Mouse (Mus musculus): ENCODE data around the gene Vmn2r84. TPM values are rescaled to one million over a fixed set of nuclear protein-coding genes. Genes with fewer than 3 reads are reported as not detected.
A peak's percentile ranks its signal among the peaks of the same experiment; 100 is the strongest.
"Not testable (repeated sequence)": the region's sequence is repeated elsewhere in the genome, so short reads cannot be mapped to it uniquely, and the experiment has no call there.

Gene Vmn2r84
- polyA plus RNA-seq (2017; shearing (Covaris generic)), result 1 to 10 TPM; 1.2 to 2.3 TPM

DNA sequence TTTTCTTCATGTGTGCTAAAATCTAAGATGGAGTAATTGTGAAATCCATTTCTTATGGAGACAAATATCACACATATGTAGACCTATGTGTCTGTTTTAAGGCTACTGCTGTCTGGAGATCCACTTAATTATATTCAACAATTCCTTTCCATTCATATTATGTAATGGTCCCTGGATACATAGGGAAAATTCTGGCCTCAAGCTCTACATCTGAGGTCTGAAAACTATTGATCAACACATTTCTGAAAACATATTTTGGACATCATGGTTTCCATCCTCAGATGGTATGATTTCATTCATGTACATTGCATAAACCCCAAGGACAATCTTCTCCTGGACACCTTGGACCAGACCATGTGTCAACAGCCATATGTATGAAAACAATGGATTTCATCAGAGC, at the start of gene Vmn2r84:
Vmn2r84 (minus strand) TSS at position 101 of the 400 bp plus-strand sequence.
- no peak for ATAC-seq

DNA sequence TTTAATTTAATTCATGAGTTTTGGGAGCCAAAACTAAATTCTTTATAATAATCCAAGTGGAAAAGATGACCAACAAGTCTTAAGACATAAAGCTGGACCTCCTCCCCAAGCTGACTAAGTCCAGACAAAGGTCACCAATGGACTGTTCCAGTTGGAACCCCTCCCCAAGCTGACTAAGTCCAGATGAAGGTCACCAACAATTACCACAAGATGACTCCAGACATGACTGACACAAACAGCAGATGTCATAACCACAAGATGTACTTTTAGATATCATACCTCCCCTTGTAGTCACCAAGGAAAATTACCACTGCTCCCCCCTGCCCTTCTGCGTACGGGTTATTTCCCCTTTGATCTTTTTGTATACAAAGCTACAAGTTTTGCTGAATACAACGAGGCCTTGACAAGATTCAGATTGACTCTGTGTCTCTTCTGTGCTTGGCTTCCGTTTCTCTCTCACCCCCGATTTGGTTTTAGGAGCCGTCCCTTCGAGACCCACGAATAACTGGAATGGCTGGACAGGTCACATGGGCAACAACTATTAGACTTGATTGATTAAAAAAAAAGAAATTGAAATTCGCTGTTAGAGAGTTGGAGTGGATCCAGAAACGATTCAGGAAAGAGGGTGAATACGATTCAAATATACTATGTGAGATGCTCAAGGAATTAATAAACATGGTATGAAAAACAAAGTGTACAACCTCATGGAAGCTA, 40.2 kb upstream of the Vmn2r84 start:
- ATAC-seq, result not testable (repeated sequence)

DNA sequence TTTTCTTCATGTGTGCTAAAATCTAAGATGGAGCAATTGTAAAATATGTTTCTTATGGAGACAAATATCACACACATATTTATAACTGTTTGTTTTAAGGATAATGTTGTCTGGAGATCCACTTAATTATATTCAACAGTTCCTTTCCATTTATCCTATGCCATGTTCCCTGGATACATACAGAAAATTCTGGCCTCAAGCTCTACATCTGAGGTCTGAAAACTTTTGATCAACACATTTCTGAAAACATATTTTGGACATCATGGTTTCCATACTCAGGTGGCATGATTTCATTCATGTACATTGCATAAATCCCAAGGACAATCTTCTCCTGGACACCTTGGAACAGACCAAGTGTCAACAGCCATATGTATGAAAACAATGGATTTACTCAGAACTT, 35.5 kb upstream of the Vmn2r84 start, which contains the start of gene Vmn2r85:
Vmn2r85 (minus strand) TSS at position 101 of the 400 bp plus-strand sequence.
- ATAC-seq, result not testable (repeated sequence)

DNA sequence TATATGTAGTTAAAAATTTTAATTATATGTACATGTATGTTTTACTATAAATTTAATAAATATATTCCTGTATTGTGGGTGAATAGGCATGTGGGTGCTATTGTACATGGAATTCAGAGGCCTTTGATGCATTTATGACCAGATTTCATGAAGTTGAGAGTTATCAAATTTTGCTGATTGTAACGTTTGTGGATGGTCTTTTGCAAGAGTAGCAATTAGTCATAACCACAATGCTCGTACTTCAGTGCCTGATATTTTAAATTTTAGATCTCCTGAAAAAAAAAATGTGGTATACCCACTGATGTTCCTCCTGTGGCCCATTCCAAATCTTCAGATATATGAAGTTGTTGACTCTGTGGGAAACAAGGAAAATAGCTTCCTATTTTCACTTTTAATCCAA, 28.2 kb upstream of the Vmn2r84 start:
- not testable (repeated sequence) for ATAC-seq

DNA sequence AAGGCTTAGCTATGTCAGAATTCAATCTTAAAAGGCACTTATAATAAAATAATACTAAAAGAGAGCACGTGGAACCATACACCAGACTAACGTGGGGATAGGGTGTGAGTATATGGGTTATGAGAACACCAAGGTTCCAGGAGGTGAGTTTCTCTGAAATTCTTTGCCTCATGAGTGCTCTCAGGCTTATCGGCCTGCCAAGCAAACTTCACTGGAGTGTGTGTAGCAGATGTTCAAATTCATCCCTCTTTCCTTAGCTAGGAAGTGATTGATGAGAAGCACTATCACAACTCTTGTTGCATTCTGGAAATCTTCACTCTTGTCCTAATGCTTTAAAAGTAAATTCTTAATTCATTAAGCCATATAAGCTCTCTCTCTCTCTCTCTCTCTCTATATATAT, 26.3 kb upstream of the Vmn2r84 start:
- ATAC-seq, result no peak

DNA sequence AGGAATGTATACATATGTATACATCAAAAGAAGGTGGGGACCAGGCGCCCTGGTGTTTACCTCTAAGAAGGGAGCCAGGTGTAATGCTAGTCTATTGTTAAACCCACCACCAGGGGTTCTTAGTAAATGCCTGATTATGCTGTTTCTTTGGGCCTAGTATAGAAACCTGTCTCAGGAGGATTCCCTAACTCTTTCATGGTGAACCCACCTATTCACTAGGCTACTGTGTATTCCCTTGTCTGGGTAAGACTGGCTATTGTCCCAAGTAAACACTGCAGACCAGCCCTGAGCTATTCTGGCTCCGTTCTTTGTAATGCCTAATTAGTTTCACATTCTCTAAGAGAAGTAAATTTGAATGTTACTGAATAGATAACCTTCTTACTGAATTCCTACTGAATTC, 25.8 kb upstream of the Vmn2r84 start:
- ATAC-seq, result not testable (repeated sequence)

DNA sequence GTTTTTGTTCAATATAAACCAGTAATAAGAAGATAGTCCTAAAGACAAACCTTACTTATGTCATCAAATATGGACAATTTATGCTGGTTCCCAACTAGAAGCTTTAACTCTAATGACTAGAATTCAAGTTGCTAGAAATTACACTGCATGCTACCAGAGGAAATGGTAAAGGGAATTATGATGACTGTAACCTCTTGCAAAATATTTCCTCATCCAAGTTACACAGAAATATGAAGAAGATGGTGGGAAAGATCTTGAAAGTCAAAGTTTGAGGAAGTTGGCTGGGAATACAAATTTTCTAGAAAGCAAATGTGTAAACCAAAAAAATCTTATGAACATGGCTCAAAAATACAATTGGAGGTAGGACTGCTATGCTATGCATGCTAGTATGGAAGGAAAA, 22.2 kb upstream of the Vmn2r84 start:
- ATAC-seq, result not testable (repeated sequence)

DNA sequence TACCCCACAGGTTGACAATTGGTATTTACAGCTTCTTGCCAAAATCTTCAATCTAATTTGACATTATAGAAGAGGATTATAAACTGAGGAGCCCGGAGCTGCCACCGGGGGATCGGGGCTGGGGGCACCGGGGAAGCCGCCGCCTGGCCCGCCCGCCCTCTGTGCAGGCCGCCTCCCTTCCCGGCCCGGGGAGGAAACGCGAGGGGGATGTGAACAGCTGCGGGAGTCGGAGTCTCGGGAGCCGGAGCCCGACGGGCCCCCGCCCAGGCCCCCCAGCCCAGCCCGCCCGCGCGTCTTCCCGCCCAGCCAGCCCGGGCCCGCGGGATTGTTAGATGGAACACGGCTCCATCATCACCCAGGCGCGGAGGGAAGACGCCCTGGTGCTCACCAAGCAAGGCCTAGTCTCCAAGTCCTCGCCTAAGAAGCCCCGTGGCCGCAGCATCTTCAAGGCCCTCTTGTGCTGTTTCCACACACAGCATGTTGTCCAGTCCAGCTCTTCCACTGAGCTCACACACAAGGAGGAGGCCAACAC, 18.1 kb upstream of the Vmn2r84 start:
- not testable (repeated sequence) for ATAC-seq

DNA sequence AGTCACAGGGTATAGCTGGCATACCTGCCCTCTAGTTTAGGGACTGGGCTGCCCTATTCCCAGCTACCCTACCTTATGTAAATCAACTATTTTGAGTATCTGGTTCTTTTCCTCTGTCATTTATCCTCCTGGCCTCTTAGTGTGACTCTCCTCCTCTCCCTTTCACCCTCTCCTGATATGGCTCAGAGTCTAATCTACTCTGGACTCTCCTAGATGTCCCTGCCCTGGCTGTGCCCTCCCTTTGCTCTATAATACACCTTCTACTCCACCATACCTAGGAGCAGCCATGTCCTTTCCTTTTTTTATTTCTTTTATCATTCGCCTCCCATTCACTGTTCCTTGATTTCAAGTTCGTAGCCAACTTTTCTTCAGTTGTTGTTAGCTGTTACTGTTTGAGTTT, 19.0 kb downstream of the Vmn2r84 start:
- no peak for ATAC-seq

DNA sequence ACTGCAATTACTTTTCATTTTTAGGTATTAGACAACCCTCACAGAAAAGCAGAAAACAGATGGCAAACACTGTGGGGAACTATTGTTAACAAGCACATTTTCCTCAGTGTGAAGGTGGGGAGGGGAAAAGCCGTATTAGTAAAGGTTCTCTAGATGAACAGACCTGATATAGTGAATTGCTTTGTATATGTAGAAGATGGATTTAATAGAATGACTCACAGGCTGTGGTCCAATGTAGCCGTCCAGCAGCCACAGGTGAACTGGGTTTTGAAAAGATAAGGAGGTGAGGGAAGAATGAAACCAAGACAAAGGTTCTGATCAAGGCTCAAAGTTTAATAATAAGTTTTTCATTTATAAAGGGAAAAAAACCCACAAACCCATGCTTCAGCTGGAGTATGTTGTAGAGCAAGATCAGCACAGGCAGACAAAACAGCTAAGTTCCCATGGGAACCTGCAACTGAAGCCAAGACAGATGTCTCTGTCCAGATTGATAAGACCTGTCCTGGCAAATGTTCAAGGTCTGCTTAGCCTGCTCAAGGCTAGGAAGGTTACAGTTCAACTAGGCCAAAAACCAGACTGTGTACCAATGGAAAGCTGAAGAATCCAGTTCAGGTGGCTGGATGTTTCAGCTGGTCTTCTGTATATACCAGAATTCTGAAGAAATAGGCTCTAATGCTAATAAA, 21.5 kb downstream of the Vmn2r84 start:
- ATAC-seq, result no peak

DNA sequence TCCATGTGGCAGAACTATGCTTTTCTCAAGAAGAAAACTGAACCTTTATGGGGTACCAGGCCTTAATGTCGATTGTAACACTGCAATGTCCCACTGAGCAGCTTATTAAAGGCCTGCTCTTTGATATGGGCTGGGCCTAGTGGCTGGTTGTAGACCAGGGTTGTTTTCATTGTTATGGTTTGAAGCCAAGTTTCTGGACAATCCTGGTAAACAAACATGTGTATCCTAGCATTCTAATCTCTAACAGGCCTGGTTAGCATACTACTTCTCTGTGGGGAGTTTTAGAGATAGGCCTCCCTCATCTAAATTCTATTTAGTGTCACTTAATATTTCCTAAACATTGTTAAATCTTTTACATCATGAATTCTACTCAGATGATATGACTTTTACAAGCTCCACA, 22.5 kb downstream of the Vmn2r84 start:
- ATAC-seq, result no peak

DNA sequence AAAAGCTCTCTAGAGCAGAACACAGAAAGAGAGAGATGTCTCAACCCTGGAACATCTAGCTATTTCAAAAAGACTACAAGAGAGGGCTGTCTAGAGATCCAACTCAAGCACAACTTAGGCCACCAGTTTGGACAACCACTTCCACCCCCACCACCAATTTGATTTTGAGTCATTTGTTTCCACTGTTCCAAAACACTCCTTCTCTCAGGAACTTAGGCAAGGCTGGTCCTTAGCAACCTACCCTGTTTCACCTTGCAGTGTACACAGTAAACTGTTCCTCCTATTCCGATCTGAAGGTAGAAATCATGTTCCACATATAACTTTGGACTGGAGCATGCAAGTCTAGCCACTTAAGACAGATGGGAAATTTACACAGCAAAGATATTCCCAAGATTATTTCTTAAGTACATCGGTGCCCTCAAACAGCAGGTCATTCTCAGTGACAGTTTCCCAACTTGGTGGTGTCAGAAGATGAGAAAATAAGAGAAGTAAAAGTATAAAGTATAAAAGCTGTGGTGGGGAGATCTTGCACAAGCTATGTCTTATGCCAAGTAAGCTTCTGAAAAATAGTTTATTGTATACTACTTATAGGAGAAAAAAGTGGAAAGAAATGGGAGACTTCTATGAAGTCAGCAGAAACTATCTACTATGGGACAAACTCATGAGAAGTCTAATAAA, 24.0 kb downstream of the Vmn2r84 start:
- ATAC-seq, result no peak

DNA sequence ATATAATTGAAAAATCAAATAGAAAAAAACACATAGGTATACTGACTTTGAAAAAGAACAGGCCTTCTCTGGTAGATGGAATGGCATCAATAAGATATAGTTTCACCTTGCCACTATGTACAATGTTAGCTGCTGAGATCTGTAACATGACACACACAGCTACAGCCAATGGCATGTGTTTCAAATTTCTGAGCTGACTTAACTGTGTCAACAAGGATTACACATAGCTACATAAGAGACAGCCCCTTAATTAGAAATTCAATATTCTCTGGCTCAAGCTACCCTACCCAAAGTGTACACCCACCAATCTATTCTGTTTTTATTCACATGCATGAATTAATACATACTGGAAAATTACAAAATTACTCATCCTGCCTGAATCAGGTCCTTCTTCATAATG, 25.7 kb downstream of the Vmn2r84 start:
- no peak for ATAC-seq

DNA sequence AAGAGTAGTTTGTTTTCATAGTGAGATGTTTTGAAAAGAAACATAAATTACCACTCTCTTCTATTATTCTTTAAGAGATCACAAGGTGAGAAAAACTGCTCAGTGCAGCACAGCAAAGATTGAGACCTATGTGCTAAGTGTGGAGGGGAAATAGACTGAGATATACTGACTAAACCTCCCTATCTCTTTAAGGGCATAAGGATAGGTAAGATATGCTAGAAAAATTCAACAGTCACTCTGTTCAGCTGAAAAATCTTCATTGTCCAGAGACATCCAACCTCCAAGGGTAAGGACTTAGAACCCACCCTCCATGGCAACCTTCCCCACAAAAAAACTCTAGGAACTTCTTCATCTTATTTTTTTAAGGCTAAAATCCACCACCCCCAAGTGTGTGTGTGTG, 29.4 kb downstream of the Vmn2r84 start:
- ATAC-seq, result no peak

DNA sequence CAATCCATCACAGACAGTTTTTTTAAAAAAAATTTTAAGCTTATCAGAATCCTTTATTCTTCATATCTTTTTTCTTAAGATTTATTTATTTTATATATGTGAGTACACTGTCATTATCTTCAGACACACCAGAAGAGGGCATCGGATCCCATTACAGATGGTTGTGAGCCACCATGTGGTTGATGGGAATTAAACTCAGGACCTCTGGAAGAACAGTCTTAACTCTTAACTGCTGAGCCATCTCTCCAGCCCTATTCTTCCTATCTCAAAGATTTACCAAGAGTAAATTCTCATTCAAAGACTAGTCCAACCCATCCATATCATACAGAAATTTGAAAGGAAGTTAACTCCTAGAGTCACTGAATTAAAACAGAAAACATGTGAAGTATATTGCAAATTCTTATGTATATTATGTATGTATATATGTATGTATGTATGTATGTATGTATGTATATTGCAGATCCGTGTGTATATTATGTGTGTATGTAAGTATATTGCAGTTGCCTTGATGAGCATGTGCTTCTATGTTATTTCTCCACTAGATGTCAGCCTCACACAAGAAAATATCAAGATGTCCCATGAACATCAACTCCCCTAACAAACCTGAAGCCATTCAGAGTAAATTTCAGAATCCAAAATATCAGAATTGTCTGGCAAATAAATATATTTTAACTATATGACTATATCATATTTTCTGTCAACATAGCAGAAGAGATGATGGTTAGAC, 30.5 kb downstream of the Vmn2r84 start:
- peak; percentile 66 for ATAC-seq

DNA sequence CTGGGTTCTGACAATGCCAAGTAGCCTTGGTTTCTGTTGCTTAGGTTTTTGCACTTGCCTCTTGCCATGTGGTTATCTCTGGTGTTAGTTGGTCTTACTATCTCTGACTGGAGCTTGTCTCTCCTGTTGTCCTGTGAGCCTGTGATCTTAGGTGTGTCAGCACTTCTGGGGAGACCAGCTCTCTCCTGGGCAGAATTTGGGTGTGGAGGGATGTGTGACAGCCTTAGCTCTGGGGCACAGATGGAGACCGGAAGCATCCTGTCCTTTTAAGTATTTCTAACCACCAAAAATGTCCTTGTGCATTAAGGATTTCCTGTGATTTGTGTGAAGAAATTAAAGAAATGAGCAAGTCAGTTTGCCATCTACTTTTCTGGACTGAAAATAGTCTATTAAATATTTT, 50.1 kb downstream of the Vmn2r84 start:
- ATAC-seq, result peak; percentile 89

DNA sequence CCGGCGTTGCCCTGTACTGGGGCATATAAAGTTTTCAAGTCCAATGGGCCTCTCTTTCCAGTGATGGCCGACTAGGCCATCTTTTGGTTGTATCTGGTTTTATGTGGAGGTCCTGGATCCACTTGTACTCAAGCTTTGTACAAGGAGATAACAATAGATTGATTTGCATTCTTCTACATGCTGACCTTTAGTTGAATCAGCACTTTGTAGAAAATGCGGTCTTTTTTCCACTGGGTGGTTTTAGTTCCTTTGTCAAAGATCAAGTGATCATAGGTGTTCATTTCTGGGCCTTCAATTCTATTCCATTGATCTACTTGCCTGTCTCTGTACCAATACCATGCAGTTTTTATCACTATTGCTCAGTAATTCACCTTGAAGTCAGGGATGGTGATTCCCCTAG, 54.1 kb downstream of the Vmn2r84 start:
- not testable (repeated sequence) for ATAC-seq

DNA sequence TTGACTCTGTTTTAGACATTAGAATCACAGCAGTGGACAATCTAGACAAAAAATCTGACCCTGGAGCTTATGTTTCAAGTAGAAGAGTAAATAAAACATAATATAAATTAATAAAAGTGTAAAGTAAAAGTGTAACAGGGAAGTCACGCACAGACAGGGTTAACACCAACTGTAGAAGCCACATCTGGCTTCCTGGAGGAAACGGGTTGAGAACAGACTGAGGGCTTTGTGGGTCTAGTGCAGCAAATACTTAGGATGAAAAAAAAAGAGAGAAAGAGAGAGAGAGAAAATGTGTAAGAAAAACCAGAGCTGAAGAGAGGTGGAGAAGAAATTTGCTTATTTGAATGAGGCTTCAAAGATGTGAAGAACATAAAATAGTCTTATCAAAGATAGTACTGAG, 56.6 kb downstream of the Vmn2r84 start:
- peak; percentile 12 for ATAC-seq

DNA sequence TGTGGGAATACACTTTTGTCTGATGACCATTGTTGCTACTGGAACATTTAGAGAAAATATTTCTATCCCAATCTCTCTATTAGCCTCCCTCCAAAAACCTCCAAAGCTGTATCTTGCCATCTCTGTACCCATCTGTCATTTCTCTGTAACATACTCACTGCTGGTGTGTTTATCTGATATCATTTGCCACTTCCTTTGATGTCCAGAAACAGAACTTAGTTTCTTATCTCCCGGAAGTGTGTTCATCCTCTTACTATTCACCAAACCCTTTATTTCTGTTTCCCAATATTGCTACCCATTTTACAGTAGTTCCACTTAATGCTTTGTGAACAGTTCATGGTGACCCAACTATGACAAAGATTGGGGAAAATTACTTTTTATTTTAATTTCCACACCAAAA, 57.7 kb downstream of the Vmn2r84 start:
- ATAC-seq, result peak; percentile 84

DNA sequence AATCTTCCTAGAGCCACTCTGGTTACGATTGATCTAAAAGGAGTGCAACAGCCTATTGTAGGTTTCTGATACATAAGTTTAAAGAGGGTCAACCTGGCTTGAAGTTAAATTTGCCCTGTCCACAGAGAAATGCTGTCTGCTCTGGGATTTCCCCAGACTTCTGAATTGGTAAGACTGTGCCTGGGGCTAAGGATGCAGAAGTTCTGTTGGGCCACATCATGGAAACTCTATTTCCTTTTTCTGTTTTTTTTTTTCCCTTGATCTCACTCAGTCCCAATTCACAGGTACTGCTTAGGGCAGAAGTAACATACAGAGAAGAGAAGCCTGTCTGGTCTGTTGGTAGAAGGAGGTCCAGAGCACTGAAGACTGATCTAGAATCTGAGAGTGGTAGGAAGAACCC, 63.4 kb downstream of the Vmn2r84 start:
- peak; percentile 73 for ATAC-seq

Measured in activated CD4-positive, CD25-positive, alpha-beta regulatory T cell, adult 4 months (primary cell).